Mouse (Mus musculus) liver, embryonic 15.5 days (tissue): Measurements from ENCODE around the gene Pabpc1l. TPM values are rescaled to one million over a fixed set of nuclear protein-coding genes. Genes with fewer than 3 reads are reported as not detected.

Experiments used
- ATAC-seq: fragments of 200-750 bp; cut with Nextera tagmentation; 2 replicates; pipeline ENCODE4 v1.8.0; 2017; ENCODE audit warnings: moderate number of reproducible peaks, mild to moderate bottlenecking, moderate library complexity; ENCODE audit not compliant: insufficient read depth
- H3K27ac ChIP-seq: fragments of 300-500 bp; sonication (generic); replicated peaks from 2 replicates; pipeline ENCODE4 v1.5.1; 2015; ENCODE audit warnings: mild to moderate bottlenecking, inconsistent platforms
- H3K27me3 ChIP-seq: fragments of 300-500 bp; sonication (generic); 2 replicates; pipeline ENCODE4 v1.6.1; 2015; ENCODE audit warnings: mild to moderate bottlenecking, inconsistent platforms
- H3K36me3 ChIP-seq: fragments of 300-500 bp; sonication (generic); replicated peaks from 2 replicates; pipeline ENCODE4 v1.6.1; 2015; ENCODE audit warnings: moderate library complexity, mild to moderate bottlenecking, inconsistent platforms
- H3K4me1 ChIP-seq: fragments of 300-500 bp; sonication (generic); replicated peaks from 2 replicates; pipeline ENCODE4 v1.6.1; 2015; ENCODE audit warnings: inconsistent platforms
- H3K4me2 ChIP-seq: fragments of 300-500 bp; sonication (generic); 2 replicates; pipeline ENCODE4 v1.6.1; 2015; ENCODE audit warnings: moderate library complexity, mild to moderate bottlenecking, inconsistent platforms
- H3K4me3 ChIP-seq: fragments of 300-500 bp; sonication (generic); replicated peaks from 2 replicates; pipeline ENCODE4 v1.5.1; 2015; ENCODE audit warnings: mild to moderate bottlenecking, inconsistent platforms
- H3K9ac ChIP-seq: fragments of 300-500 bp; sonication (generic); 2 replicates; pipeline ENCODE4 v1.6.1; 2015; ENCODE audit warnings: moderate library complexity, mild to moderate bottlenecking, inconsistent platforms
- H3K9me3 ChIP-seq: fragments of 300-500 bp; sonication (generic); replicated peaks from 2 replicates; pipeline ENCODE4 v1.6.1; 2016; ENCODE audit warnings: inconsistent platforms
- WGBS: fragments of 180-500 bp; shearing (Covaris S2); methylation state at CpG from one replicate; pipeline ENCODE4 v1.1.7; 2015; ENCODE audit warnings: mixed read lengths; ENCODE audit not compliant: insufficient replicate concordance; 5-methylcytosine and 5-hydroxymethylcytosine counted together
- polyA plus RNA-seq: library from polyadenylated mRNA; unstranded; fragments of >200 nt; fragmentation: Nextera tagmentation; extraction: Ambion mirVana; gene quantifications from 2 replicates; pipeline ENCODE4 v1.2.1, GENCODE M21; 2015

Pabpc1l gene
- polyA plus RNA-seq, 1 experiment from 2014 or later: 0.32 TPM

DNA sequence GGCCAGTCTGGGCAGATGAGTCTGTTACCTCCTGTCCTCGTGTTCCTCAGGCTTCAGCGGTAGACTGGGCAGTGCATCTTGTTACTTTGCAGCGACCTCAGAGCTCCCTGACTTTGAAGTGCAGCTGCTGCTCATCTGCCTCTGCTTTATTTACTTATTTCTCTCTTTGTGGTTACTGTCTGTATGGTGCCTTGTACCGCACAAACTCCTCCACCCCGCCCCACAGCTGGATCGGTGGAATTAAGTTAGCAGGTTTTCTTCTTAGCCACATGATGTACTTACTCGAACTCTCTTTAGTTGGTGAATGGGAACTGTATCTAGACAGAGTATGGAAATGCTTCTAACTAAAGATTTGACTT is 59.1 kb downstream of the Pabpc1l start:
- 35% methylated on average over 7 of the region's 7 CpGs for WGBS
- Histone ChIP-seq H3K27me3 (no peaks in the 10 kb centered on the region), H3K4me3 (peak overlapping the region; percentile 7; the same call in 1 of the 2 replicates), H3K9me3 (no peaks in the 10 kb centered on the region), H3K4me1 (peaks cover 5% of the 10 kb centered on the region), H3K27ac (no peak overlapping the region; the same call in none of the 2 replicates), H3K36me3 (peaks cover 82% of the 10 kb centered on the region), H3K4me2 (peak overlapping the region; percentile 16; the same call in 1 of the 2 replicates), H3K9ac (no peak overlapping the region)
- ATAC-seq: no peak

DNA sequence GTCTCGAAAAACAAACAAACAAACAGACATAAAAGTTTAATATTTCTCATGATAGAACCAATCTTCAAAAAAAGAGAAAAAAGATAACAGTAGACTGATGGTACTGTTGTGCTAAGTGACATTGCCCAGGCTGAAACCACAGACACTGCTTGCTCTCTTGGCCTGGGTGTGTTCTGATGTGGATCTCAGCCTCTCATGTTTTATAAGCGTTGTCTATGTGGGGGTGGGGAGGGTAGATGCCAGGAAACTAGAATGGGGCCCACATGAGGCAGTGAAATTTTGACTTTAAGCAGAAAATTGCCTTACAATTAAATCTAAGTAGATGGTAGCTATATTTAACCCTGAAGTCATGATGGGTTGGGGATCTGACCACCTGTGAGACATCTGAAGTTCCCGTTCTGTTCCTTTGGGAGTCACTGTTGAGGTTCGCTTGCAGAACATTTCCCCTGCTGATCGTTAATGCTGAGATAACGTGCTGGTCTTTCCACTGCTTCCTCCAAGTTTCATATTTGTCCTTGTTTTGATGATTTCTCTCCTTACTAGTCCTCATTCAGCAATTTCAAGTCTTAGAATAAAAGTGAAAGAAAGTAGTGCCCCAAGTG is 62.3 kb downstream of the Pabpc1l start:
- 50% methylated on average over 6 of the region's 6 CpGs for WGBS
- ATAC-seq: no peak
- Histone ChIP-seq H3K27ac (no peak overlapping the region), H3K9ac (no peak overlapping the region), H3K36me3 (peaks cover 77% of the 10 kb centered on the region), H3K4me2 (no peak overlapping the region), H3K4me3 (no peak overlapping the region), H3K27me3 (no peaks in the 10 kb centered on the region), H3K4me1 (no peaks in the 10 kb centered on the region), H3K9me3 (no peaks in the 10 kb centered on the region)

DNA sequence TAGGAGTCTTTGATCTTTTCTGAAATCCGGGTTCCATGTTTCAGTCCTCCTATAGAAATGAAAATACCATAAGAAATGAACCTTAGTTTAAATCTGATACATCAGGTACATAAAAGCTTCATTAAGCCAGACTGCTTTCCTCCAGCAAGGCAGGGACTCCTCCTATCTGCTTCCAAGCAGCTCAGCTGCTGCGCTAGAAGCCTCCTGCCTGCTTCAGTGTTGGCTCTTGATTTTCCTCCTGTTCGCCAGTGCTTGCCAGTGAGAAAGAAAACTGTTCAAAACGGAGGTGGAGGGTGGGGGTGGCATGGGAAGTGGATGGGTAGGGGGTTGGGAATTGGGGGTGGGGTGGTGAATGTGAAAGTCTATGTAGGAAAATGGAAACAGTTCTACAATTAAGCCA is 64.3 kb downstream of the Pabpc1l start:
- WGBS: 75% methylated on average over 4 of the region's 4 CpGs
- H3K27me3 ChIP-seq: no peaks in the 10 kb centered on the region
- H3K4me1 ChIP-seq: no peaks in the 10 kb centered on the region
- H3K9me3 ChIP-seq: no peaks in the 10 kb centered on the region
- no peak overlapping the region for H3K27ac ChIP-seq
- no peak overlapping the region for H3K4me3 ChIP-seq
- peaks cover 59% of the 10 kb centered on the region for H3K36me3 ChIP-seq
- no peak overlapping the region for H3K9ac ChIP-seq
- ATAC-seq: no peak
- H3K4me2 ChIP-seq: no peak overlapping the region

- Histone ChIP-seq H3K27me3 (no peaks in the 10 kb centered on the region), H3K4me3 (no peak overlapping the region), H3K36me3 (peaks cover 54% of the 10 kb centered on the region), H3K27ac (no peak overlapping the region), H3K9ac (no peak overlapping the region), H3K9me3 (no peaks in the 10 kb centered on the region), H3K4me2 (no peak overlapping the region), H3K4me1 (no peaks in the 10 kb centered on the region)
- 42% methylated on average over 7 of the region's 7 CpGs for WGBS
- no peak for ATAC-seq
Measured at GRCm38 (mm10) chr2:164094152-164094551, 68.9 kb downstream of the Pabpc1l start.

DNA sequence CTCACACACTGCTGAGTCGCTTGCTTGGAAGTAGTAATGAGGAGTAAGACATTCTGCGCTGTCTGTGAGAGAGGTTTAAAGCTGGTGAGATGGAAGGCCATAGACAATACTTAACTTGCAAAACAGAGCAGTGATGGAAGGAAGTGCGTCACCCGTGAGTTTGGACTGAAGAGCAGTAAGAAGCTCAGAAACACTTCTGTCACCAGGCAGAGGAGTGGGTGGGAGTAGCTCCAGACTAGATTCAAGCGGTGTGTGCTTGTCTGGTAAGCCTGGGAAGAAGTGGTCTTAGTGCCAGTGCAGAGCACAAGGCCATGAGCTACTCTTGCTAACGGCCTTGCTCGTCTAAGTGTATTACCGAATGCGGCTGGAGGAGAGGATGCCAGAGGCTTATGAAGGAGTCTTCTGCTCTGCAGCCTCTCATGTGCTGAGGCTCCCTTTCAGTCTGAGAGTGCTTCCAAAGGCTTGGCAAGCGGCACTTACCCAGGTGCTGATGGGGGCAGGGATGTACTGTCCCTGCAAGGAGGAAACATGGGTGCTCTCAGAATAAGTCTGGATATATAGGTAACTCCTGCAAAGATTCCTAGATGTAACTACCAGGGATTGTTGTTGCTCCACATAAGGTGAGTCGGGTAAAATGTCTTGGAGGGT is 73.5 kb downstream of the Pabpc1l start:
- WGBS: 87% methylated on average over 11 of the region's 11 CpGs
- H3K9ac ChIP-seq: no peak overlapping the region
- H3K27me3 ChIP-seq: no peaks in the 10 kb centered on the region
- ATAC-seq: no peak
- H3K4me2 ChIP-seq: no peak overlapping the region
- H3K36me3 ChIP-seq: peaks cover 62% of the 10 kb centered on the region
- H3K4me3 ChIP-seq: no peak overlapping the region
- no peak overlapping the region for H3K27ac ChIP-seq
- no peaks in the 10 kb centered on the region for H3K4me1 ChIP-seq
- no peaks in the 10 kb centered on the region for H3K9me3 ChIP-seq

Other genes starting within 250 kb of the Pabpc1l start
- 0.09 TPM in 1 of 2 replicates, not detected in the other for gene Ccn5, start 204.6 kb upstream of the Pabpc1l start, polyA plus RNA-seq
- not detected in 2 replicates for gene Kcnk15, start 171.8 kb upstream of the Pabpc1l start, polyA plus RNA-seq
- gene Rims4, start 106.8 kb upstream of the Pabpc1l start, polyA plus RNA-seq: 0.46 and 0.62 TPM in 2 replicates
- 91.7 and 96.3 TPM in 2 replicates for gene Ywhab, start 30.5 kb upstream of the Pabpc1l start, polyA plus RNA-seq
- 12.4 and 14.3 TPM in 2 replicates for gene Stk4, start 44.9 kb downstream of the Pabpc1l start, polyA plus RNA-seq
- 19.1 and 20.9 TPM in 2 replicates for gene Tomm34, start 45.7 kb downstream of the Pabpc1l start, polyA plus RNA-seq
- not detected in 2 replicates for gene Kcns1, start 145.7 kb downstream of the Pabpc1l start, polyA plus RNA-seq
- gene Wfdc5, start 157.3 kb downstream of the Pabpc1l start, polyA plus RNA-seq: not detected in 2 replicates
- gene Wfdc12, start 165.2 kb downstream of the Pabpc1l start, polyA plus RNA-seq: not detected in 2 replicates
- gene Wfdc15a, start 174.7 kb downstream of the Pabpc1l start, polyA plus RNA-seq: not detected in 2 replicates
- gene Wfdc15b, start 196.2 kb downstream of the Pabpc1l start, polyA plus RNA-seq: 0.22 TPM in 1 of 2 replicates, not detected in the other
- not detected in 2 replicates for gene Svs2, start 213.0 kb downstream of the Pabpc1l start, polyA plus RNA-seq
- not detected in 2 replicates for gene Svs3b, start 231.2 kb downstream of the Pabpc1l start, polyA plus RNA-seq